Mouse (Mus musculus) right cerebral cortex, postnatal 25 days (tissue): ENCODE results near the gene Rad9a.
"Not testable (repeated sequence)": the region's sequence is repeated elsewhere in the genome, so short reads cannot be mapped to it uniquely, and the experiment has no call there.

Experiments
- DNase-seq: peaks from one replicate; pipeline ENCODE4 v3.0.0; 2022

Rad9a gene

DNA sequence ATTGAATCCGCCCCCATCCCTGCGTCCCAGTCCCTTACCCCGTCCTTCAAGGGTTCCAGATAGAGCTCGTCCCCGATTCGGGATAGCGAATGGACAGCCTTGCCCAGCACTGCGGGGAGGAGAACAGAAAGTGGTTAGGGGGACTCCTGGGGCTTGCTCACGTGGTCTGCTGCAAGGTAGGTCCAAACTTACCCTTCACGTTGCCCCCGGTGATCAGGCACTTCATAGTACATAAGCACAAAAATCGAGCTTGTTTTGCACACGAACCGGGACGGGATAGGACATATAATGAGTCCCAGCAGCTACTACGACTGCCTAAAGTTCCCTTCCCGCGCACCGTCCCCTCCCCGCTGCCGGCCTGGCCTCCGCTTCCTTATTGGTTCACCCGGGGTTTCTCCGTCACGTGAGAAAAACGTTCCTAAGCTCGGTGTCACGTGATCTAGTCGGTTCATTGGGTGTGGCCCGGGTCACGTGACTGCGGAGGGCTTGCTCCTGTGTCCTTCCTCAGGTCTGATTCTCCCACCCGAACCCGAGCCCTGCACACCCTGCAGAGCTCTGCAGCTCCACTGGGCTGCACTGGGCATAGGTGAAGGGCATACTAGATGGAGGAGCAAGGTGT is at the start of gene Rad9a:
Gene Rad9a, minus strand, starts transcription at position 372 of the 619 bp plus-strand sequence.
- peak; percentile 93 for DNase-seq

DNA sequence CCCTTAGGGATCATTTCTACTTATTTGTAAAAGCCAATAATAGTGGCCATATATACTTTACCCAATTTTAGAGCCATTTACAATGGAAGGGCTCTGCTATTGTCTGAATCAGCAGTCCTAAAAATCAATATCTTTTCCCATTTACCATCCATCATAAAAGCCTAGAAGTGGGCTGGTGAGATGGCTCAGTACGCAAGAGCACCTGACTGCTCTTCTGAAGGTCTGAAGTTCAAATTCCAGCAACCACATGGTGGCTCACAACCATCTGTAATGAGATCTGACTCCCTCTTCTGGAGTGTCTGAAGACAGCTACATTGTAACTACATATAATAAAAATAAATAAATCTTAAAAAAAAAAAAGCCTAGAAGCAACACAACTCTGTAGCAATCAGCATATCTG is 47.2 kb upstream of the Rad9a start:
- DNase-seq: not testable (repeated sequence)

- no peak for DNase-seq
Observed at GRCm38 (mm10) chr19:4247010-4247409, 45.5 kb upstream of the Rad9a start.

- DNase-seq: no peak
Observed at GRCm38 (mm10) chr19:4244775-4245174, 43.3 kb upstream of the Rad9a start.

- no peak for DNase-seq
Observed at GRCm38 (mm10) chr19:4242416-4242815, 41.0 kb upstream of the Rad9a start.

- DNase-seq: no peak
Observed at GRCm38 (mm10) chr19:4240247-4240668, 38.8 kb upstream of the Rad9a start.

- DNase-seq: no peak
Observed at GRCm38 (mm10) chr19:4234548-4234947, 33.1 kb upstream of the Rad9a start.

- no peak for DNase-seq
Observed at GRCm38 (mm10) chr19:4232651-4233050, 31.2 kb upstream of the Rad9a start.

- DNase-seq: no peak
Observed at GRCm38 (mm10) chr19:4232186-4232572, 30.7 kb upstream of the Rad9a start.

DNA sequence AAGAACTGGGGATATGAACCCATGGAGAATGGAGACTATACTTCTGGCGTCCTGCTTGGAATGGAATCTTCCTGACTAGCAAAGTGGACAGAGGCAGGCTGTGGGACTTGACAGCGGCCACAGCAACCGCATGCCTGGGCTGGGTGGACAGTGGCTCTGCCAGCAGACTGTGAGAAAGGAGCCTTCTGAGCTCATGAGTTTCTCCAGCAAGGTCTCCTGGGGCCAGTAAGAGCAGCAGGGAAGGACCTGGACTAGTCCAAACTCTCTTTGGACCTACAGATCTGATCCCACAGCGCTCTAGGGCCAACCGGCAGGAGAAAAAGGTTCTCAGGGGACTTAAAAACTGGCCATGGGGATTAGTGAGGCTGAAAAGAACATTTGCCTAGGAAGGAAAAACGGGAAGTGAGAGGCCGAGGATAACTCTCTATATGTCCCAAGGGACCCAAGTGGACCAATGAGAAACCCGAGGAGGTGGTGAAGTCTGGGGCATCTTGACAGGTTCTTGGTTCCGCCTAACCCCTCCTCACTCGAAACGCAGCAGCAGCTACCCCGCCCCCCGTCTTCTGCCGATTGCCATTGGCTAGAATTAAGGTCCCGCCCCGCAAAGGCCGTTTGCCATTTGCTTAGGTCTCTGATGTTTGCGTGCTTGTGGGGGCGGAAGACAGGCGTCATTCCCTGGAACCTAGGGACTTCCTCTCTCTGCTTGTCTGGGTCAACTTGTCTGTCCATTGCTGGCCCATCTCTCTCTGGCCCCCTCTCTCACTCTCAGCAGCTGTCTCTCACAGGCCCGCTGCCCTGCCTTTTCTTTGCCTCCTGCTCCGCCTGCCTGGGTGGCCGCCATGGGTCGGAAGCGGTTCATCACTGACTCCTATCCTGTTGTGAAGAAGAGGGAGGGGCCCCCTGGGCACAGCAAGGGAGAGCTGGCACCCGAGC is 30.1 kb upstream of the Rad9a start, which contains the start of gene Pold4:
Gene Pold4, plus strand, starts transcription at position 647 of the 933 bp plus-strand sequence.
- peak; percentile 95 for DNase-seq

GRCm38 (mm10) chr19:4230415-4230814 is 29.0 kb upstream of the Rad9a start:
- DNase-seq: no peak

- DNase-seq: no peak
Observed at GRCm38 (mm10) chr19:4229451-4230076, 28.1 kb upstream of the Rad9a start.

- no peak for DNase-seq
Observed at GRCm38 (mm10) chr19:4228891-4229290, 27.4 kb upstream of the Rad9a start.

DNA sequence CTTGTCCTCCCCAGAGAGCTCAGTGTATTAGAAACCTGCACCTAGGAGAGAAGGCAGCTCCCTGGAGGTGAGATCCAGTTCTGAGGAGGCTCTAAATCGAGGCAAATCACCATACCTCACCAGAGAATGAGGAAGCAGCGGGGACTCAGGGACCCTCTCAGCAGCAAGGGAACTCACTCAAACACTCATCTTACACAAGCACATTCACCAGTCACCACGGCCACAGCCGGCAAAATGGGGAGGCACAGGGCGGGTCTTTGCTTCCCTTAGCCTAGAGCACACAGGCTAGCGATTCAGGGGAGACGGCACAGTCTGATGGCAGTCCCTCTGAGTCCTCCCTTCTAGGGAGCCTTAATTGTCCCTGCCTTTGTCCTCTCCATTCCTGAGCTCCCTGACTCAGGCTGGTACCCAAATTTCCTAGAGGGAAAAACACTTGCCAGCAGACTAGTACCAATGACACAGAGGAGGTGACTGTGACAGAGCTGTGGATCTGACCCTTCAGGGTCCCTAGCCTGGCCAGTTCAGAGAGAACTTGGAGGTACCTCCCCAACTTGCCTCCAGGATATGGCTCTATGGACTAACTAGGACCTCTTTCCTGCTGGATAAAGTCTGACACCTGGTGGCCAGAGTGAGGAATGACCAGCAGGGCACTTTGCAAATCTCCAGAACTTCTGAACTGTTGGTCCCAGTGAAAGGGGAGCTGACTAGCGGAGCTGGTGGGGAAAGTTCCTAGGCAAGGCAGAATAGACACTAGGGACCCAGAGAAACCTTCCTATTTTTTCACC is 26.6 kb upstream of the Rad9a start:
- peak; percentile 61 for DNase-seq

- DNase-seq: no peak
Observed at GRCm38 (mm10) chr19:4227446-4227845, 26.0 kb upstream of the Rad9a start.

DNA sequence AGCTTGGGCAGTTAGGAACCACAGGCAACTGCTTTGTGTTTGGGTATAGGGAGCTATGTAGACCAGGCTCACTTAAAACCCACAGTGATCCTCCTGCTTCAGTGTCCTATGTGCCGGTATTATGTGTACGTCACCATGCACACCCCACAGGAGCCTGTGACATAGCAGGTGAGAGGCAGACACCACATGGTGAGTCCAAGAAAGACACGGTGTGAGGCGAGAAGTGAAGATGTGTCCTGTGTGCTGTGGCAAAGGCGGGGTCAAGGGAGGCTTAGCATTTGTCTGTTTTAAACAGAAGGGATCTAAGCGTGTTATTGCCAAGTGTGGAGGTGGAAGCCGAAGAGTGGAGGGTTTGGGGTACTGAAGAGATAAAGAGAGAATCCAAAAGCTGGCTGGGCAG is 25.3 kb upstream of the Rad9a start:
- no peak for DNase-seq

- no peak for DNase-seq
Observed at GRCm38 (mm10) chr19:4222165-4222564, 20.7 kb upstream of the Rad9a start.

GRCm38 (mm10) chr19:4220957-4221743 is 19.7 kb upstream of the Rad9a start:
- no peak for DNase-seq

GRCm38 (mm10) chr19:4220416-4220815 is 19.0 kb upstream of the Rad9a start:
- no peak for DNase-seq

GRCm38 (mm10) chr19:4219943-4220342 is 18.5 kb upstream of the Rad9a start:
- DNase-seq: no peak

GRCm38 (mm10) chr19:4218784-4219183 is 17.3 kb upstream of the Rad9a start:
- no peak for DNase-seq

GRCm38 (mm10) chr19:4218293-4218692 is 16.8 kb upstream of the Rad9a start:
- DNase-seq: no peak
